Mouse (Mus musculus): ENCODE results near the gene Gbx1. TPM values are rescaled to one million over a fixed set of nuclear protein-coding genes. Genes with fewer than 3 reads are reported as not detected.
A peak's percentile ranks its signal among the peaks of the same experiment; 100 is the strongest.

Gene Gbx1
- total RNA-seq, 2 experiments from 2014 or later = 0.10 TPM; not detected in 1

DNA sequence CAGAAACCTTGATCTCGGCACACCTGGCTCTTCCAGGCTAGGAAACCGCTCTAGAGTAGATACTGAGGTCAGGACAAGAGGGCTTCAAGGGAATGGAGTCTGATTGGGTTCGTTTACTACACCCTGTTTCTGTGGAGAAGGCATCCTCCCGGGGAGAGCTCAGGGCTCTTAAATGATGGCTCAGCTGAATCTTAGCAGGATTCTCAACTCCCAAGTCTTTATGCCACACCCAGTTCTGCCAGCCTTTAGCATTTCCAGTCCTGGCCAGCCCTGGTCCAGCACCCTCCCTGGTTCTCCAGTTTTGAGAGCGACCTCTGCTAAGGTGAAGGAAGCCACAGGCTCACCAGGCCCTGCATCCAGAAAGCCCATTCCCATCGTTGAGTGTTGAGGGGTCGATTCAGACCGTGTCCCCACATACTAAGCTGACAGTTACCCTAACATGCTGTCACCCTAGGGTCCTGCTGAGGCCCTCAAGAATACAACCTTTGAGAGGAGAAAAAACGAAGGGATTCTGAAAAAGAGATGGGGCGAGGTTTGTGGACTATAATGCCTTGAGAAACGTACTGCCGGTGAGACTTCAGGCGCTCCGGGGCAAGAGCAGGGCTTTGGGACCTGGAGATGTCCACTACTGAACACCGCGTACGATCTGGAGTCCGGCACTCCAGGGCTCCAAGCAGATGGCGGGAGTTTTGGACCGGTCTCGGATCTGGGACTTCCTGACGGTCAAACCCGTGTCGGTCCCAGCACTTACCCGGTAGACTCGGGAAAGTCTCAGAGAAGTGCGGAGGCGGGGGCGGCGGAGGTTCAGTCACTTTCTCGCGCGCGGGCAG is 1.4 kb downstream of the Gbx1 start:
- no peak for DNase-seq (ENCODE audit: low spot score in 2 of 2)

DNA sequence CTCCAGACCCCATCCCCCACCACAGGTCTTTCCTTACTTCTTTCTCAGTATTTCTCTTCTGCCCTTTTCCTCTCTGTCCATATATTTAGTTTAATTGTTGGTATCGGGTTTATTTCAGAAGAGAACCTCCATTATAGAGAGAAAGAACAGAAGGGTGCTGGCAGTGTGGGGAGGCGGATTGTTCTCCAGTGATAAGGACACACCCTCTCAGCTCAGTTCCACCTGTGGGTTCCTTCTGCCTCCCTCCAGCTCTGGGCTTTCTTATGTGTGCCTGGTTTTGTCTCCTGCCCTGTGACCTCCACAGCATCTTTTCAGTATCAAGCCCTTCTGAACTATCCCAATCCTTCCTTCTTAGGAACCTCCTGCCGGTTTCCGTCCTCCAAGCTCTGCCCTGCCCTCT is 2.5 kb downstream of the Gbx1 start:
- no peak for DNase-seq (ENCODE audit: low spot score in 2 of 2)

DNA sequence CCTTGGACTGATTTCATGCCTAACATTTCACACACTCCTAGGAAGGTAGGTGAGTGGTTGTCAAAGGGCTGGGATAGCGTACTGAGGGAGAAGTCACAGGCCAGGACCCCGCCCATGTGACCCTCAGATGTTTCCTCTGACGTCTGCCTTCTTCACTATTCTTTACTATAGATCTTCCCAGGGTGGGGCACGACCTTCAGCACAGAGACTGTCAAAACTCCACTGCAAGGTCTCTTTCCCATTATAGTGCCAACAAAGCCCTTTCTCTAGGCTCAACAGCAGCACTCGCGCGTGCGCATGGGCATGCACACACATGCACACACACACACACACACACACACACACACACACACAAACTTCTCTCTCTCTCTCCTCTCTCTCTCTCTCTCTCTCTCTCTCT is 3.2 kb downstream of the Gbx1 start:
- no peak for DNase-seq (ENCODE audit: low spot score in 2 of 2)

DNA sequence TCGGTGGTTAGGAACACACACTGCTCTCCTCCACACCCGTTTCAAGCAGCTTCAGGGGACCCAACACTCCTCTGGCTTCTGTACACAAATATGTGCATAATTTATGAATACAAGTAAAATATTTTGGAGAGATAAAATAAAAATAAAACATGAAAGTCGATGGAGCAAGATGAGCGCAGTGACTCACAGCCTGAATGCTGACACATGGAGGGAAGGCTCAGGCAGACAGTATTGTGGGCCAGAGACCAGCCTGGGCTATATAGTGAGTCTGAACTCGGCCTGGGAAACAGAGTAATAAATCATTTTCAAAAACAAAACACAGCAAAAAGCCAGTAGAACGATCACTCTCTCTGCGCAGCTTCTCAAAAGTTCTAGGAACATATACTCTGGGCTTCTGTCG is 5.6 kb downstream of the Gbx1 start:
- no peak for DNase-seq (ENCODE audit: low spot score in 2 of 2)

DNA sequence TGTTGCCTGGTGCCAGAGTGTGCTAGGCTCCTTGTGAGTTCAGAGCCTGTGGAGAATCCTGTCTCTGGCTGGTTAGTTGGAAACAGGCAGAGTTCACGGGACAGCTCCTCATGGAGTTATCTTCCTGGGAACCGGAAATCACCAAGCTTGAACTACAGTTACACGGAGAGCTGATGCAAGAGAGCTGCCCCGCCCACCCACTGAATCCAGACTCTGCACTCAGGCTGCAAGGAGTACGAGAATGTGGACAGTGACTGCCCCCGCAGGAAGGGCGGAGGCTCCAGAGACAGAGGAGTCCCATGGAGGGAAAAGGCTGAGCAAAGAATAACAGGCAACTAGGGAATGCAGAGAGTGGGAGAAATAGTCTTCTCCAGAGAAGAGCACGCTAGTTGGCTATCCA is 14.7 kb downstream of the Gbx1 start:
- no peak for DNase-seq (ENCODE audit: low spot score in 2 of 2)

DNA sequence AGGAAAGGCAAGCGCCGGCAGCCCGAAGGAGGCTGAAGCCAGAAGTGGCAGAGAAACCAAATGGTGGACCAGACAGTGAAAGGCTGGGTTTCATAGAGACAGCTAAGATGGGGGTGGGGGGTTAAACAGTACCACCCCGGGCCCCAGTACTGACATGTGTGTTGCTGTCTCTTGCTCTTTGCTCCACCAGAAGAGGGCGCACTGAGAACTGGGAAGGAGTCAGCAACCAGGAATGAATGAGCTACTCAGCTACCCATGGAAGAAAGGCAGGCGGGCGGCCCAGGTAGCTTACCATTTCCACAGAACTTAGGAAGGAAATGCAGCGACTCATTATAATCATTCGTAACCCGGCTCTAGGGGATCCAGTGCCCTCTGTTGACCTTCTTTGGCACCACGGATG is 16.4 kb downstream of the Gbx1 start:
- DNase-seq (ENCODE audit: low spot score in 2 of 2) = no peak

DNA sequence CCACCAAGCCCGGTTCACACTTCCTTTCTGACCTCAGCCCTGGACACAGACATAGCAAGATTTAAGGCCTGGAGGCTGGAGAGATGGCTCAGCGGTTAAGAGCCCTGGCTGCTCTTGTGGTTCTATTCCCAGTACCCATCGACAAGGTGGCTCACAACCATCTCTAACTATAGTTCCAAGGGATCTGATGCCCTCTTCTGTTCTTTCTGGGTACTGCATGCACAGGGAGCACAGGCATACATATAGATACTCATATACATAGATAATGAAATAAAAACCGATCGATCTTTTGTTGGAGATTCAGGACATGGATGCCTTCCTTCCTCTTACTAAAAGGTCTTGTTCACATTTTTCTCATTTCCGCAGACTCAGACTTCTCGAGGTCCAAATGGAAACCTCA is 18.6 kb downstream of the Gbx1 start:
- no peak for DNase-seq (ENCODE audit: low spot score in 2 of 2)

DNA sequence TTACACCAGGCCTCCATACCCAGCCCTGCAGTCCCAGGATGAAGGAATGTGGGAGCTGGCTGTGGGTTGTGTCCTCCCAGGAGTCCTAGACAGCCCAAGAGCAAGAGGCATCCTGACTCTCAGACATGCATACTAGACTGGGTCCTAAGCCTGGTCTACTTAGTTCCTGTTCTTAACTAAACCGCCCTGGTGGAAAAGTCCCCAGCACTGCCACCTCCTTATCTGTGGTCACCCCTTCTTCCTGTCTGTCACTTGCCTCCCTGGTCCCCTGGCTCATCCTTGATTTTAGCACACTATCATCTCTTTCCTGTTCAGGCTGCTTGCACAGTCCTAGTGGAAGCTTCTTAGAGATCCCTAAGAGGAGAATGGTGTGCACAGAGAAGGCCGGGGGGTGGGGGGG is 21.5 kb downstream of the Gbx1 start:
- DNase-seq (ENCODE audit: low spot score in 2 of 2) = no peak

DNA sequence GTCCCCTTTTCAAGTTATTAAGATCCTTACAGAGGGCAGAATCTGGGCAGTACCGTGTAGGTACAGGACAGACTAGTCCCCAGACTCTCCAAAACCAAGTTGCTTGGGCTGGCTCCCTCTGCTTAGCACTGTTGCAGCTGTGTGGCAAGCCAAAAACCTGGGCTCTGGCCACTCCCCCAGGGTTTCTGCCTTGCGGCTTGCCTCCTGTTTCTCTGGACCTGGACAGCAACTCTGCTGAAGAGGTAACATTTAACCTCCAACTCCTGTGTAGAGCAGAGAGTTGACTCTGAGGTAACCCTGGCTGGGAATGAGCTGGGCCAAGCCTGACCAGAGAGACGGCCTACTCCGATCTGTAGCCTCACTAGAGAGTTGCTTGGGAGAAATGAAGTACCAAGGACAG is 24.2 kb downstream of the Gbx1 start:
- no peak for DNase-seq (ENCODE audit: low spot score in 2 of 2)

DNA sequence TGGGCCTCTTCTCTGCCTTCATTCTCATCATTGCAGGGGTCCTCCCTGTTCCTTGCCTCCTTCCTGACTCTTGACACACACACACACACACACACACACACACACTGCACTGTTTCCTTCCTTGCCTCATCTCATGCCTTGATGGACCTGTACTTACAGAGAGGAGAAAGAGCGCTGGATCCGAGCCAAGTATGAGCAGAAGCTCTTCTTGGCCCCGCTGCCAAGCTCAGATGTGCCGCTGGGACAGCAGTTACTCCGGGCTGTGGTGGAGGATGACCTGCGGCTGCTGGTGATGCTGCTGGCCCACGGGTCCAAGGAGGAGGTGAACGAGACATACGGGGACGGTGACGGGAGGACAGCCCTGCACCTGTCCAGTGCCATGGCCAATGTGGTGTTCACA is 26.2 kb downstream of the Gbx1 start:
- no peak for DNase-seq (ENCODE audit: low spot score in 2 of 2)

DNA sequence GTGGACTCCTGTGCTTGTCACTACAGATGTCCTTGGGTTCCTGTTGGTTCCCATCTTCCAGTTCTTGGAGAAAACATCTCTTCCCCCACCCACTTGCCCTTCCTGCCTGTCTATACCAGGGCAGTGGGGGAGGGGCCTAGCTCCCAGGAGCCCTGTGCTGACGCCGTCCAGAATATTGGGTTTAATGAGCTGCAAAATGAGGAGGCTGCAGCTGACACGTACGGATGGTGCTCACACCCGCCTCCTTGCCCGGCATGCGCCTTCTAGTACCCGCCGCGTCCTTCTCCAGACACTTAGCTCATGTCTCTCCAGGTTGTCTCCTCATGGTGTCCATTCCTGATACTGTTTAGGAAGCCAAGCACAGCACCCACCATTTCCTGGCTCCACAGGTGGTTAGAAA is 27.9 kb downstream of the Gbx1 start:
- no peak for DNase-seq (ENCODE audit: low spot score in 2 of 2)

DNA sequence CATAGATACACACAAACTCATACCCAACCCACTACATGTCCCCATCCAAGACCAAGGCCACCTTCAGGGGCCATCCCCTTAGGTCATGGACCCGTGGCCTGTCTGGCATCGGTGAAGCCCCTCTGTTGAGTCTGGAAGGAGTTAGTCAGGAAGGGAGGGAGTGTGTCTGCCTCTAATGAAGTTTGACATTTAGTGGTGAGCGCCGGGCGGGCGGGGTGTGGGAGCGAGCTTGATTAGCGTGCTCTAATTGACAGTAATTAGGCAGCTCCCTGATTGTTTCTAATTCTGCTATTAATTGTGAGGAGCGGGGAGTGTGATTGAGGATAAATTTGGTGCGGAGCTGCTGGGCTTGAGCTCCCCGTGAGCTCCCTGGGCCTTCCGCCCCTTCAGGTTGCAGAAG is 29.5 kb downstream of the Gbx1 start:
- no peak for DNase-seq (ENCODE audit: low spot score in 2 of 2)

DNA sequence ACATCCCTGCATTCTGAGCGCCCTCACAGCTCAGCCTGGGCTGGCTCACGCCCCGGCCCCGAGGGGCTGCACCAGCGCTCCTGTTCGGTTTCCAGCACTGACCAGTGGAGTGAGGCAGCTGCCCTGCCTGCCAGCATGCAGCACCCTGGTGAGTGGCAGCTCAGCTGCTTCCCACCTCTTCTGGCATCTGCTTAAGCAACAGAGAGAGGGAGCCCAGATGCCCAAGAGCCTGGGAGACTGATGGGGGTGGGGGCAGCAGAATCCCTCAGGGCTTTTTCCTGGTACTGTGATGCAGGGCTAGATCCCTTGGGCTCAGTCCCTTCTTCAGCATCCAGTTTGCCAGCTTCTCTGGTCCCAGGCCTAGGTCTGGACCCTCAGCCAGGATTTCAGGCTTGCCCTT is 30.2 kb downstream of the Gbx1 start:
- no peak for DNase-seq (ENCODE audit: low spot score in 2 of 2)

DNA sequence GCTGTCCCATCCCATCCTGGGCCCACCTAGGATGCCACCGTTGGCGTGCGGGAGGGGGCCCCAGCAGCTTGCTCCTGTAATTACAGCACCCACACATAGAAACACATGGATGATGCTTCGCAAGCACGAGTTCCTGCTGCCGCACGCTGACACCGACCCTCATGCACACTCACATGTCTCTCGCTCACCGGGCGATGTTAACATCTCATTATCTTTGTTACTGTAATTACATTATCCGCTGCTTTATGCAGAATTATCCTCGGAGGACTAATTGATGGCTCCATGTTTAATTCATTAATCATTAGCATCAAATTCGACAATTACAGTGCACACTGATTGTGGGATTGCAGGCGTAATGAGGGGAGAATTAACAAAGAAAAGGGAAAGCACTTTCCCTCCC is 32.0 kb downstream of the Gbx1 start:
- DNase-seq (ENCODE audit: low spot score in 2 of 2) = no peak

DNA sequence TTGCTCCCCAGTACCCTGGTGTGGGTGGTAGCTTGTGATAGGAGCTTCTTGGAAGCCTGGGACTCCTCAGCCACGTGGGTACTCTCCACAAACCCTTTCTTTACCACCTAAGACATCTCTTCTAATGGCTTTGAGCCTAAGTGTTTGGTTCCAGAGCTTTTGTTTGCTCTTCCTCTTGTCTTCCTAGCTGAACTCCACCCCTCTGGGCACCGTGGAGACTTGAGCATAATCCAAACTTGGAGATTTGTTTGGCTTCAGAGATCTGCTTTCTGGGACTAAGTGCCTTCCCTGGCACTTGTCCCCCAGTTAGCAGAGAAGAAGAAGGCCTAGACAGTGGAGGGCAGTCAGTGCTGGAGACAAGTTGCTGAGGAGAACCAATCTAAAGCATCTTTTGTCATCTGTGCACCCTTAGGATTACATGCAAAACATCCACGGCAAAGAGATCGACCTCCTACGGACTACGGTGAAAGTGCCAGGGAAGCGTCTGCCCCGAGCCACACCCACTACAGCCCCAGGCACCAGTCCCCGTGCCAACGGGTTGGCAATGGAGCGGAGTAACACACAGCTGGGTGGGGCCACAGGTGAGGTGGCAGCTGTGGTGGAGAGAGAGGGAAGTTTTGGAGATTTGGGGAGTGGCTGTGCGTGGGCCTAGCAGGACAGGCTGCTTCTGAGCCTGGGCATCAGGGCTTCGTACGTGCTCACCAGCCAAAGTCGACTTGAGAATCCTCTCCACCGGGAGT is 34.3 kb downstream of the Gbx1 start:
- DNase-seq (ENCODE audit: low spot score in 2 of 2) = no peak

DNA sequence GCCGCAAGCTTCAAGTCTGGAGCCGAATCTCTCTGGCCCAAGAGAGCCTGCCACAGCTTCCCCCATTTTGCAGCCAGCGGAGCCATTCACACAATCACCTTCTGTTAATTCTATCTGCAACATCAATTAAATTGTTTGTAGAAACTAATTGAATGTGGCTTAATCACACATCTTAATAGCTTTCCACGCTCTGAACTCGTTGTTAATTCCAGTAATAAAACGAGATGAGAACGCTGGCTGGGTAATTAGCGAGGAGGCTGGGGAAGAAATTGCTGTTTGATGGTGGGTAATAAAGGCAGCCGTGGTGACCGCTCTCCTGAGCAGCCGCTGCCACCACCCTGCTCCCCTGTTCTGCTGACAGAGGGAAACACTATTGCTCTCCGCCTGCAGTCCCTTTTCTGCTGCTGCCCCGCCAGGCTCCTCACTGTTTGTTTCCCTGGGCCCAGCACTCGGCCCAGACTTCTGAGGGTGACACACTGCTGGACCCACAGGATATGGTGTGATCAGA is 36.5 kb downstream of the Gbx1 start:
- DNase-seq (ENCODE audit: low spot score in 2 of 2) = no peak

DNA sequence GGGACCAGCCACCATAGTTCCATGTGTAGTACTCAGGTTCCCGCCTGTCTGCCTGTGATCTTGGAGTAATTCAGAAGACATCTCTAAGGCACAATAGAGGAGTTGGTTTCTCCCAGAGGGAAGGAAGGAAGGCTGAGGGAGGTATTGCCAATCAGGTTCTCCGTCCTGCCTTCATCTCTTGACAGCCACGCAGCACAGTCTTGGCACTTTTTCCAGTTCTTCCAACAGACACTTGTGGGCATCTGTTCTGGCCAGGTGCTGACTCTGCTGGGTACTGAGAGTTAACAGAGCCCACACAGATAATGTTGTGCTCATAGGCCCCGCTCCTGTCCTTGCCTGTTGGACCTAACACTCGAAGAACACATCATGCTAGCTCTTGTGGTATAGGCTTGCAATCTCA is 40.3 kb downstream of the Gbx1 start:
- no peak for DNase-seq (ENCODE audit: low spot score in 2 of 2)

DNA sequence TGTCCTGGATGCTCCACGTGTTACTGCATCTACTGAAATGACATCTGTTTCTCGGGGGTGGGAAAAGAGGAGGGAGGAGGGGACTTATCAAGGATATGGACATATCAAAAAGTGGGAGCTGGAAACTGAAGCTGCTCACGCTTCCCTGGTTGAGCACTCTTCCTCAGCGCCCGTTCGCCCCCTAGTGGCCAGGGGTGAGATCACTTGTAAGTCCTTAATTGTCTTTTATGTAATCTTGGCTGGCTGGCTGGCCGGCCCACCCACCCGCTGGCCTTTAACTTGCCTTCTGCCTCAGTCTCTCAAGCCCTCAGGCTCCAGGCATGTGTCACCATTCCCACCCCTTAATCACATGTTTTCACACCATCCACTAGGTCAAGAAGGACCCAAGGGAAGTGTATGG is 40.9 kb downstream of the Gbx1 start:
- peak; percentile 84 to 89 for DNase-seq (ENCODE audit: low spot score in 2 of 2)

DNA sequence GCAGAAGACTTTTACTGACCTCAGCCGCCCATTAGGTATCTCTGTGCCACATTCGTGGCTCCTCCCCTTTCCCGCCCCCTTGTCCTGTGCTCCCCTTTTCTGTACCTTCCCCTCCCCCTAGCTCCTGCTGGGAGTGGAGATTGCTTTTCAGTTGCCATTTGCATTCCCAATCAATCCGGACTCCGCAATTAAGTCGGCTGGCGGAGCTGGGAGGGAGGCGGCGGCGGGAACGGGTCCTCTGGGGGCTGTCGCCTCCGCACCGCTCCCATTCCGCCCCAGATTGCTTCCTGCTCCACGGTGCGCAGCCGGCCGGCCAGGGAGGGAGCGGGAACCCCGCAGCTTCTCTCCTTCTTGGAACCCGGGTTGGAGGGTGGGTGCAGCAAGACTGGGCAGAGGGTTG is 42.0 kb downstream of the Gbx1 start:
- DNase-seq (ENCODE audit: low spot score in 2 of 2) = peak in 1 of 2 experiments; percentile 17

DNA sequence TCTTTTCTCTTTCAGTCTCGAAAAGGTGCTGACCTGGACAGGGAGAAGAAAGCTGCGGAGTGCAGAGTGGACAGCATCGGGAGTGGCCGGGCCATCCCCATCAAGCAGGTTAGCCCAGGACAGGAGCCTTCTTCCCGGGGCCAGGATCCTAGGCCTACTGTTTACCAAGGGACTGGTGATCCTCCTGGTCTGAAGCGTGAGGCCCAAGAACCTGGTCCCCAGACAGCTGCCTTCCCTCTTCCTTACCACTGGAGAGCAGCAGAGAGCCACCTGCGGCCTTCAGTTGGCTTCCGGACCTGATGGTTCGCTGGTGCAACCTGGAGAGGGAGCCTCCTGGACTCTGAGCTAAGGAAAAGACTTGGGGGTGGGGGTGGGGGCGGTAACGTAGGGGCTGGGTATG is 43.7 kb downstream of the Gbx1 start:
- DNase-seq (ENCODE audit: low spot score in 2 of 2) = peak; percentile 20 to 54

DNA sequence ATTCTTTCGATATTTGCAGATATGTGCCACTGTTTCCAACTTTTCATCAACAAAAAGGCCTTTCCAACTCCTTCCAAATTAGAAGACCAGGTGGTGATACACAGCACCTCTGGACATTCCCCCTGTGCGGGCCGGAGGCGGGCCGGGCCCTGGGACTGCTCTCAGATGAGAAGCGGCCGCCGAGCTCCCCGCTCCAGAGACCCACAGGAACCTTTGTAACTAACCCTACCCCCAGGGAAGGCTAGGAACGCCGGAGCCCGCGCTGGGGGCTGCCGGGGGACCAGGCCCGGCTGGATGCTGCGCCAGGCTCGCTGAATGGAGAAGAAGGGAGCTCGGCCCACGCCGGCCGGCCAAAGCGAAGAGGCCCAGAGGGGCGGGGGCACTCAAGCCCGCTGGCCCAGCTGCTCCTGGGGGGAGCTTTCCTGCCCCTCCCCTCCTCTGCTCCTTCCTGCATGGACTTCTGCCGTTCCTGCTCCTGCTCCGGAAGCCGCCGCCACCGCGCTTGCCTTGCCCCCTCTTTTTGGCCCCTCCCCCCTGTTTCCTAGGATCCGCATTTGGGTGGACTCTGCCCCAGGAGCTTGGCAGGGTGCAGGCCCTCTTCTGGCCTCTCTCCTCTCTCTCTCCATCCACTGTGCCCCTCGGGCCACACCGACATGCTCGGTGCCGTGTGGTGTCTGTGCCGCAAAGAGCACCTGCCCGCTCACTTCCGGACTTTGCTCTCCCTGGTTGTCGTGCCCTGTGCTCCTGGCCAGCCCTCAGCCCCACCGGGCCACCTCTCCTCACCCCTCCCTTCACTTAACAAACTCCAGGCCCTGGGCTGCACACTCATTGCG is 44.5 kb downstream of the Gbx1 start:
- DNase-seq (ENCODE audit: low spot score in 2 of 2) = peak in 1 of 2 experiments; percentile 27

DNA sequence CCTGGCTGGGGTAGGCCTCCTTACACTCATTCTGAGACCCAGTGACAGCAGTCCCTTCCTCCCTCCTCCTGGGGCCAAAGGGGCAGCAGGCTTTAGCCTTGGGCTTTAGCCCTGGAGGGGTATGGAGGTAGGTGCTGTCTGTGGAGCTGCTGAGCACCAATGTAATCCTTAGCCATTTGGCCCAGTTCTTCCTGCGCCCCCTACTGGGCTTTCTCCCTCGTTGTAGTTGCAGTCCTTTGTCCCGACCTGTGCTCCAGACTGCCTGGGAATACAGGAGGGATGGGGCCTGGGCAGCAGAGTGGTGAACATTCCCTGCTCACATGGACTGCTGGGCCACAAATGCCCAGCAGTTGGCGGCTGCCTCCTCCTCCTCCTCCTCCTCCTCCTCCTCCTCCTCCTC is 45.4 kb downstream of the Gbx1 start:
- peak; percentile 48 to 72 for DNase-seq (ENCODE audit: low spot score in 2 of 2)

Measured in gastrocnemius, postnatal 4 days (tissue).